Mouse (Mus musculus): ENCODE data around the gene Cacna1b.
A peak's percentile ranks its signal among the peaks of the same experiment; 100 is the strongest.

Gene Cacna1b

GRCm38 (mm10) chr2:24719645-24720379 lies 43.1 kb downstream of the Cacna1b start:
- DNase-seq (ENCODE audit: low read depth, low spot score): no peak

- DNase-seq (ENCODE audit: low read depth, low spot score): no peak
Measured at GRCm38 (mm10) chr2:24718906-24719305, 44.0 kb downstream of the Cacna1b start.

- DNase-seq (ENCODE audit: low read depth, low spot score): no peak
Measured at GRCm38 (mm10) chr2:24717963-24718362, 45.0 kb downstream of the Cacna1b start.

- DNase-seq (ENCODE audit: low read depth, low spot score): no peak
Measured at GRCm38 (mm10) chr2:24717461-24717860, 45.5 kb downstream of the Cacna1b start.

GRCm38 (mm10) chr2:24705929-24706328 lies 57.0 kb downstream of the Cacna1b start:
- DNase-seq (ENCODE audit: low read depth, low spot score): no peak

GRCm38 (mm10) chr2:24702208-24702957 lies 60.6 kb downstream of the Cacna1b start:
- DNase-seq (ENCODE audit: low read depth, low spot score): no peak

- DNase-seq (ENCODE audit: low read depth, low spot score): no peak
Measured at GRCm38 (mm10) chr2:24697281-24697980, 65.5 kb downstream of the Cacna1b start.

GRCm38 (mm10) chr2:24692371-24692770 lies 70.6 kb downstream of the Cacna1b start:
- no peak for DNase-seq (ENCODE audit: low read depth, low spot score)

GRCm38 (mm10) chr2:24690356-24690755 lies 72.6 kb downstream of the Cacna1b start:
- no peak for DNase-seq (ENCODE audit: low read depth, low spot score)

GRCm38 (mm10) chr2:24685347-24685746 lies 77.6 kb downstream of the Cacna1b start:
- no peak for DNase-seq (ENCODE audit: low read depth, low spot score)

- no peak for DNase-seq (ENCODE audit: low read depth, low spot score)
Measured at GRCm38 (mm10) chr2:24684796-24685195, 78.2 kb downstream of the Cacna1b start.

GRCm38 (mm10) chr2:24683266-24683665 lies 79.7 kb downstream of the Cacna1b start:
- DNase-seq (ENCODE audit: low read depth, low spot score): no peak

GRCm38 (mm10) chr2:24680731-24681130 lies 82.2 kb downstream of the Cacna1b start:
- DNase-seq (ENCODE audit: low read depth, low spot score): no peak

- DNase-seq (ENCODE audit: low read depth, low spot score): no peak
Measured at GRCm38 (mm10) chr2:24680176-24680575, 82.8 kb downstream of the Cacna1b start.

GRCm38 (mm10) chr2:24679012-24679651 lies 83.8 kb downstream of the Cacna1b start:
- no peak for DNase-seq (ENCODE audit: low read depth, low spot score)

- DNase-seq (ENCODE audit: low read depth, low spot score): no peak
Measured at GRCm38 (mm10) chr2:24678538-24678937, 84.4 kb downstream of the Cacna1b start.

- no peak for DNase-seq (ENCODE audit: low read depth, low spot score)
Measured at GRCm38 (mm10) chr2:24678110-24678509, 84.8 kb downstream of the Cacna1b start.

- DNase-seq (ENCODE audit: low read depth, low spot score): no peak
Measured at GRCm38 (mm10) chr2:24677629-24678028, 85.3 kb downstream of the Cacna1b start.

GRCm38 (mm10) chr2:24674432-24675006 lies 88.4 kb downstream of the Cacna1b start:
- DNase-seq (ENCODE audit: low read depth, low spot score): no peak

- DNase-seq (ENCODE audit: low read depth, low spot score): no peak
Measured at GRCm38 (mm10) chr2:24668598-24668997, 94.4 kb downstream of the Cacna1b start.

GRCm38 (mm10) chr2:24664678-24665257 lies 98.2 kb downstream of the Cacna1b start:
- peak; percentile 46 for DNase-seq (ENCODE audit: low read depth, low spot score)

Data from brain, embryonic 18.5 days (tissue).